Mouse (Mus musculus) megakaryocyte-erythroid progenitor cell, adult 5 weeks (primary cell): ENCODE results near the gene Rfx6. TPM values are rescaled to one million over a fixed set of nuclear protein-coding genes. Genes with fewer than 3 reads are reported as not detected.

Experiments used
- polyA plus RNA-seq: library from polyadenylated mRNA; stranded (reverse); fragments of >175 nt; gene quantifications from 2 replicates; pipeline ENCODE4 v1.2.3, GENCODE M21; 2012

Gene Rfx6
- not detected in 2 replicates for polyA plus RNA-seq

DNA sequence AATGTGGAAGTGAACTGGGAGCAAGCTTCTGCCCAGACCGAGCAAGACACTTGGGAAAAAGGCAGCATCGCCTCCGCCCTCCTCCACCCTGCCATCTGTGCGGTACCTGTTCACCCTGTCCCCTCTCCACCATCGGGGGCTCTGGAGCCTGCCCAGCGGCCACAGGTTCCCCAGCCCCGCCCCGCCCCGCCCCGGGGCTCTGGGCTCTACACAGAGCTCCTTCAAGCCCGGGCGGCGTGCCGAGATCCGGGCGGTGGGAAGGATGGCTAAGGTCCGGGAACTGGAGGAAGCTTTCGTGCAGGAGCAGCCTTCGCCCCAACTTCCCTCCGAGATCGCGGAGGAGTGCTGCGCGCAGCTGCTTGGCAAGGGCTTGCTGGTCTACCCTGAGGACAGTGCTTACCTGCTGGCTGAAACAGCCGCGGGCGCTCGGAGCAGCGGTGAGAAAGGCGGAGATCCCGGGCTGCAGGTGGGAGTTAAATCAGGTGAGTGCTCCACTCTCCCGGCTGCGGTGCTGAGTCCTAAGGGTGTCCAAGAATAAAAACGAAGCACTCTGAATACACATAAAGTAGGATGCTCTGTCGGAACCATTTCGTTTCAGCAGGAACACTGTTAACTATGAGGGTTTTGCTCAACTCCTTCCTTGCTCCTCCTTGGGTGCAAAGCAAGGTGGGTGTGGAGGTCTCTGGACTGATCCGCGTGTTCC is at the start of gene Rfx6:
TSS of gene Rfx6 (plus strand) at position 209 of the 703 bp plus-strand sequence.

DNA sequence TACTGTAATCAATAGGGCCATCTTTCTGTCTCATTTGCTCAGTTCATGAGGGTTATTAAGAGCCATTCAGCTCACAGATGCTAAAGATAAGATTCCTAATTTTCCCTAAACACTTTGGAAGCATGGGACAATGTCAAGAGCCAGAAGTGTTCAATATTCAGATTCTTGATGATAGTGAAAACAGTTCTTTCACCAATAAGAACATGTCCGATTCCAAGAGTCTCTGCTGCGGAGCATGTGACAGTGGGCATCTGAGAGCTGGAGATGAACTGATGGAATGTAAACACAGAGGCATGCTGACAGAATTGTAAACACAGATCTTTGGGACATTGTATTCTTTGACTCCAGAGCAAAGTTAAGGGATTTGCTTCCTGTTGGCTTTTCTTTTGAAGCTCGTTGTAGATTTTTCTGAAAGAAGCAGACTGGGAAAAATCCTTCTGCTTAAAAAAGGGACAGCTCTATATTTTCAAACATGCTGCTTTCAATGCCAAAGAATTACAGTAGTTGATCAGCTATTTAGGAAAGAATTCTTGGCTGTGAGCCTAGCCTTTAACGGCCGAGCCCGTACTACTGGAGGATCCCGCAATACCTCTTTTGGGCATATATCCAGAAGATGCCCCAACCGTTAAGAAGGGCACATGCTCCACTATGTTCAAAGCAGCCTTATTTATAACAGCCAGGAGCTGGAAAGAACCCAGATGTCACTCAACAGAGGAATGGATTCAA is 46.0 kb upstream of the Rfx6 start, which contains the start of gene Gprc6a:
TSS of gene Gprc6a (minus strand) at position 51 of the 726 bp plus-strand sequence.

Other genes starting within 250 kb of the Rfx6 start
- gene Gm49339, start 197.1 kb upstream of the Rfx6 start, polyA plus RNA-seq, result not detected in 2 replicates
- gene Lilr4b, start 197.1 kb upstream of the Rfx6 start, polyA plus RNA-seq, result 4.8 and 5.1 TPM in 2 replicates
- gene Lilrb4a, start 186.8 kb upstream of the Rfx6 start, polyA plus RNA-seq, result 3.3 and 3.8 TPM in 2 replicates
- gene Fam162b, start 87.2 kb upstream of the Rfx6 start, polyA plus RNA-seq, result not detected in 2 replicates
- gene Gprc6a, start 46.3 kb upstream of the Rfx6 start, polyA plus RNA-seq, result not detected in 2 replicates